Mouse (Mus musculus): ENCODE data around the gene Rad9b. TPM values are rescaled to one million over a fixed set of nuclear protein-coding genes. Genes with fewer than 3 reads are reported as not detected.
A peak's percentile ranks its signal among the peaks of the same experiment; 100 is the strongest.

Gene Rad9b
- polyA plus RNA-seq (2015; fragmentation: Nextera tagmentation; extraction: Ambion mirVana) = 8.6 and 9.2 TPM in 2 replicates

- H3K27ac ChIP-seq = peak within 1 kb of the TSS; percentile 82
- H3K9ac ChIP-seq = peak within 1 kb of the TSS; percentile 86
- H3K9me3 ChIP-seq = no peaks in the 10 kb centered on the region
- no peaks in the 10 kb centered on the region for H3K36me3 ChIP-seq
- H3K4me3 ChIP-seq (replicated peaks) = peak within 1 kb of the TSS; percentile 94
- WGBS = 1% methylated on average over 50 of the region's 51 CpGs
- ATAC-seq = peak; percentile 96
- H3K27me3 ChIP-seq (replicated peaks) = no peaks in the 10 kb centered on the region
- H3K4me1 ChIP-seq (replicated peaks) = 0 out of 2 replicates have a peak, but pooled peaks cover 4% of the 10 kb centered on the region
- H3K4me2 ChIP-seq (replicated peaks) = peak within 1 kb of the TSS; percentile 68
Measured at GRCm38 (mm10) chr5:122353807-122354491, at the start of gene Rad9b, which contains the start of gene Vps29. TSS of gene Rad9b (minus strand) at chr5:122354233. TSS of gene Vps29 (plus strand) at chr5:122354369.

GRCm38 (mm10) chr5:122403362-122403761, 49.3 kb upstream of the Rad9b start:
- H3K4me1 ChIP-seq (replicated peaks) = peaks cover 8% of the 10 kb centered on the region
- H3K9ac ChIP-seq = no peak overlapping the region
- ATAC-seq = no peak
- H3K4me3 ChIP-seq (replicated peaks) = no peak overlapping the region
- 88% methylated on average over 12 of the region's 12 CpGs for WGBS
- peaks cover 49% of the 10 kb centered on the region for H3K36me3 ChIP-seq
- no peaks in the 10 kb centered on the region for H3K9me3 ChIP-seq
- no peak overlapping the region for H3K27ac ChIP-seq
- no peaks in the 10 kb centered on the region for H3K27me3 ChIP-seq (replicated peaks)
- H3K4me2 ChIP-seq (replicated peaks) = no peak overlapping the region

GRCm38 (mm10) chr5:122402772-122403171, 48.7 kb upstream of the Rad9b start:
- 89% methylated on average over 5 of the region's 5 CpGs for WGBS

GRCm38 (mm10) chr5:122402160-122402559, 48.1 kb upstream of the Rad9b start:
- H3K27ac ChIP-seq = no peak overlapping the region
- H3K4me3 ChIP-seq (replicated peaks) = no peak overlapping the region
- no peak overlapping the region for H3K4me2 ChIP-seq (replicated peaks)
- WGBS = 73% methylated on average over 13 of the region's 13 CpGs
- peaks cover 52% of the 10 kb centered on the region for H3K36me3 ChIP-seq
- H3K4me1 ChIP-seq (replicated peaks) = peaks cover 8% of the 10 kb centered on the region
- H3K27me3 ChIP-seq (replicated peaks) = no peaks in the 10 kb centered on the region
- no peak overlapping the region for H3K9ac ChIP-seq
- no peak for ATAC-seq
- H3K9me3 ChIP-seq = no peaks in the 10 kb centered on the region

More at GRCm38 (mm10) chr5:122402772-122403171, 48.7 kb upstream of the Rad9b start:
- Histone ChIP-seq H3K27ac (no peak overlapping the region), H3K4me1 (replicated peaks) (peaks cover 8% of the 10 kb centered on the region), H3K4me2 (replicated peaks) (no peak overlapping the region), H3K36me3 (peaks cover 53% of the 10 kb centered on the region), H3K9ac (no peak overlapping the region), H3K27me3 (replicated peaks) (no peaks in the 10 kb centered on the region), H3K9me3 (no peaks in the 10 kb centered on the region), H3K4me3 (replicated peaks) (no peak overlapping the region)
- no peak for ATAC-seq

GRCm38 (mm10) chr5:122401303-122401640, 47.2 kb upstream of the Rad9b start:
- peak; percentile 63; the same call in 1 of the 2 replicates for ATAC-seq
- H3K9me3 ChIP-seq = no peaks in the 10 kb centered on the region
- H3K4me1 ChIP-seq (replicated peaks) = peaks cover 8% of the 10 kb centered on the region
- H3K27ac ChIP-seq = no peak overlapping the region
- no peak overlapping the region for H3K4me2 ChIP-seq (replicated peaks)
- H3K27me3 ChIP-seq (replicated peaks) = no peaks in the 10 kb centered on the region
- H3K36me3 ChIP-seq = peaks cover 47% of the 10 kb centered on the region
- no peak overlapping the region for H3K4me3 ChIP-seq (replicated peaks)
- H3K9ac ChIP-seq = no peak overlapping the region
- 29% methylated on average over 8 of the region's 8 CpGs for WGBS

- Histone ChIP-seq H3K27me3 (replicated peaks) (no peaks in the 10 kb centered on the region), H3K4me3 (replicated peaks) (no peak overlapping the region), H3K4me2 (replicated peaks) (no peak overlapping the region), H3K36me3 (peaks cover 45% of the 10 kb centered on the region), H3K9ac (no peak overlapping the region), H3K27ac (0 out of 2 replicates have a peak overlapping the region, but pooled peaks have one; percentile 15), H3K4me1 (replicated peaks) (peaks cover 8% of the 10 kb centered on the region), H3K9me3 (no peaks in the 10 kb centered on the region)
- WGBS = 67% methylated on average over 18 of the region's 18 CpGs
- peak; percentile 45; the same call in 1 of the 2 replicates for ATAC-seq
Measured at GRCm38 (mm10) chr5:122400628-122401302, 46.7 kb upstream of the Rad9b start.

GRCm38 (mm10) chr5:122399871-122400270, 45.8 kb upstream of the Rad9b start:
- H3K9me3 ChIP-seq = no peaks in the 10 kb centered on the region
- H3K27me3 ChIP-seq (replicated peaks) = no peaks in the 10 kb centered on the region
- 81% methylated on average over 8 of the region's 8 CpGs for WGBS
- peaks cover 37% of the 10 kb centered on the region for H3K36me3 ChIP-seq
- no peak overlapping the region for H3K4me2 ChIP-seq (replicated peaks)
- H3K4me1 ChIP-seq (replicated peaks) = peaks cover 8% of the 10 kb centered on the region
- H3K4me3 ChIP-seq (replicated peaks) = no peak overlapping the region
- H3K27ac ChIP-seq = no peak overlapping the region
- no peak overlapping the region for H3K9ac ChIP-seq
- no peak for ATAC-seq

GRCm38 (mm10) chr5:122397495-122397894, 43.5 kb upstream of the Rad9b start:
- Histone ChIP-seq H3K4me1 (replicated peaks) (peaks cover 11% of the 10 kb centered on the region), H3K9me3 (no peaks in the 10 kb centered on the region), H3K4me2 (replicated peaks) (no peak overlapping the region), H3K27ac (no peak overlapping the region), H3K4me3 (replicated peaks) (no peak overlapping the region), H3K36me3 (peaks cover 18% of the 10 kb centered on the region), H3K9ac (no peak overlapping the region), H3K27me3 (replicated peaks) (no peaks in the 10 kb centered on the region)
- ATAC-seq = no peak
- WGBS = 89% methylated on average over 8 of the region's 8 CpGs

- H3K4me1 ChIP-seq (replicated peaks) = peaks cover 14% of the 10 kb centered on the region
- no peak overlapping the region; the same call in 1 of the 2 replicates for H3K27ac ChIP-seq
- WGBS = 86% methylated on average over 10 of the region's 10 CpGs
- H3K9ac ChIP-seq = no peak overlapping the region
- ATAC-seq = no peak
- no peak overlapping the region for H3K4me3 ChIP-seq (replicated peaks)
- peaks cover 16% of the 10 kb centered on the region; the same call in 1 of the 2 replicates for H3K36me3 ChIP-seq
- no peaks in the 10 kb centered on the region for H3K27me3 ChIP-seq (replicated peaks)
- H3K9me3 ChIP-seq = no peaks in the 10 kb centered on the region
- no peak overlapping the region for H3K4me2 ChIP-seq (replicated peaks)
Measured at GRCm38 (mm10) chr5:122396791-122397190, 42.8 kb upstream of the Rad9b start.

GRCm38 (mm10) chr5:122393887-122394286, 39.9 kb upstream of the Rad9b start:
- Histone ChIP-seq H3K4me2 (replicated peaks) (no peak overlapping the region), H3K9me3 (no peaks in the 10 kb centered on the region), H3K4me3 (replicated peaks) (no peak overlapping the region), H3K27ac (no peak overlapping the region), H3K27me3 (replicated peaks) (no peaks in the 10 kb centered on the region), H3K9ac (no peak overlapping the region), H3K36me3 (peaks cover 12% of the 10 kb centered on the region; the same call in 1 of the 2 replicates), H3K4me1 (replicated peaks) (peaks cover 6% of the 10 kb centered on the region; the same call in 1 of the 2 replicates)
- WGBS = 56% methylated on average over 2 of the region's 2 CpGs
- ATAC-seq = no peak

GRCm38 (mm10) chr5:122392227-122393004, 38.4 kb upstream of the Rad9b start:
- WGBS = 14% methylated on average over 19 of the region's 19 CpGs
- Histone ChIP-seq H3K36me3 (peaks cover 6% of the 10 kb centered on the region; the same call in 1 of the 2 replicates), H3K9ac (peak overlapping the region; percentile 77), H3K9me3 (no peaks in the 10 kb centered on the region), H3K4me3 (replicated peaks) (peak overlapping the region; percentile 82), H3K4me1 (replicated peaks) (peaks cover 6% of the 10 kb centered on the region; the same call in 1 of the 2 replicates), H3K27ac (no peak overlapping the region), H3K4me2 (replicated peaks) (peak overlapping the region; percentile 68), H3K27me3 (replicated peaks) (no peaks in the 10 kb centered on the region)
- ATAC-seq = peak; percentile 56

- peaks cover 6% of the 10 kb centered on the region; the same call in 1 of the 2 replicates for H3K4me1 ChIP-seq (replicated peaks)
- peak within 1 kb of the TSS; percentile 77 for H3K9ac ChIP-seq
- H3K4me2 ChIP-seq (replicated peaks) = peak within 1 kb of the TSS; percentile 68
- H3K27ac ChIP-seq = no peak within 1 kb of the TSS
- H3K36me3 ChIP-seq = peaks cover 3% of the 10 kb centered on the region; the same call in 1 of the 2 replicates
- H3K4me3 ChIP-seq (replicated peaks) = peak within 1 kb of the TSS; percentile 82
- WGBS = under 1% methylated on average over 39 of the region's 39 CpGs
- H3K9me3 ChIP-seq = no peaks in the 10 kb centered on the region
- ATAC-seq = peak; percentile 97
- no peaks in the 10 kb centered on the region for H3K27me3 ChIP-seq (replicated peaks)
Measured at GRCm38 (mm10) chr5:122391786-122392180, 37.8 kb upstream of the Rad9b start, which contains the start of gene Arpc3. TSS of gene Arpc3 (plus strand) at chr5:122391878.
